Mouse (Mus musculus): ENCODE data around the gene Cfap43. TPM values are rescaled to one million over a fixed set of nuclear protein-coding genes. Genes with fewer than 3 reads are reported as not detected.
A peak's percentile ranks its signal among the peaks of the same experiment; 100 is the strongest.

Gene Cfap43
- total and polyA plus RNA-seq, 2 experiments from 2014 or later, result 2.8 TPM

DNA sequence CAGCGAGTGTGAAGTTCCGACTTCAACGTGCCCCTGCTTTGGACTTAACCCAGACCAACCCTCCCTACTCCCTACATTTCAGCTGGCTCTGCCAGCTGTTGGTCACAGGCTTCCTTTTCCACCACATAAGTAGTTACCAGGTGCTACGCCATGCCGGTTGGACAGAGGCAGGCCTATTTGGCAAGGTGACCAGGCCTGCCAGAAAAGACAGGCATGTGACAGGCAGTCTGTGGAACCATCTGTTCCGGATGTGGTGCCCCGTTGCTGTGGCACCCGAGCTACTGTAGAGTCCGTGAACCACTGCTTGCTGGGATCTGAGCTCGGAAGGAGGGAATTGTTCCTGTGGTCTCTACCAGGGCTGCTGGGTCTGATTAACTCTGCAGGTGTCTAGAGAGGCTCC is 31.7 kb downstream of the Cfap43 start:
- H3K4me3 ChIP-seq (ENCODE audit: low read length), result no peak overlapping the region
- WGBS, result 66% methylated on average over 10 of the region's 10 CpGs
- H3K4me1 ChIP-seq (ENCODE audit: insufficient read depth, low read length), result no peaks in the 10 kb centered on the region
- TF ChIP-seq CTCF (IDR thresholded peaks at IDR 0.05; ENCODE audit: low read depth), result no peak
- H3K27me3 ChIP-seq (ENCODE audit: insufficient read depth, low read length), result no peaks in the 10 kb centered on the region
- H3K36me3 ChIP-seq (ENCODE audit: insufficient read depth, low read length), result no peaks in the 10 kb centered on the region
- H3K9me3 ChIP-seq (ENCODE audit: low read length), result no peaks in the 10 kb centered on the region
- H3K9ac ChIP-seq (replicated peaks; ENCODE audit: low read length), result no peak overlapping the region
- ATAC-seq (no peak), DNase-seq (ENCODE audit: low spot score) (no peak)
- H3K4me2 ChIP-seq (ENCODE audit: low read depth, low read length), result no peak overlapping the region
- H3K27ac ChIP-seq, result no peak overlapping the region

DNA sequence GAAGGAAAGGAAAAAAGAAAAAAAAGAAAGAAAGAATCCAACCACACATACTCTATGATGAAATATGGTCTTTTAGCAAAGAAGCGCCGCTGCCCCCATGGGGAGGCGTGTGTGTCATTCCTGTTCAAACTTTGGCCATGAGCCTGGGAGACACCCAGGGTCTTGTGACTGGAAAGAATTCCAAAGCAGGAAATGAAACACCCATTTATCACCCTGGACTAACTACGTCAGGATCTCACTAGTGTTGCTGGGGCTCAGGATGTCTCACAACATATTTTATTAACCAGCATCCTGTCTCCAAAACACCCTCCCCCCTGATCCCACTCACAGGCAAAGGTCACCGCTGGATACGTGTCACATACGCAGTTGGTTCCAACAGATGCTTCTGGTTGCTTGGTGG is 32.5 kb downstream of the Cfap43 start:
- ATAC-seq (no peak), DNase-seq (ENCODE audit: low spot score) (no peak)
- Histone ChIP-seq H3K27ac (no peak overlapping the region), H3K9ac (replicated peaks; ENCODE audit: low read length) (no peak overlapping the region), H3K36me3 (ENCODE audit: insufficient read depth, low read length) (no peaks in the 10 kb centered on the region), H3K4me2 (ENCODE audit: low read depth, low read length) (no peak overlapping the region), H3K27me3 (ENCODE audit: insufficient read depth, low read length) (no peaks in the 10 kb centered on the region), H3K9me3 (ENCODE audit: low read length) (no peaks in the 10 kb centered on the region), H3K4me1 (ENCODE audit: insufficient read depth, low read length) (no peaks in the 10 kb centered on the region), H3K4me3 (ENCODE audit: low read length) (no peak overlapping the region)
- WGBS, result 75% methylated on average over 7 of the region's 7 CpGs
- no peak for TF ChIP-seq CTCF (IDR thresholded peaks at IDR 0.05; ENCODE audit: low read depth)

DNA sequence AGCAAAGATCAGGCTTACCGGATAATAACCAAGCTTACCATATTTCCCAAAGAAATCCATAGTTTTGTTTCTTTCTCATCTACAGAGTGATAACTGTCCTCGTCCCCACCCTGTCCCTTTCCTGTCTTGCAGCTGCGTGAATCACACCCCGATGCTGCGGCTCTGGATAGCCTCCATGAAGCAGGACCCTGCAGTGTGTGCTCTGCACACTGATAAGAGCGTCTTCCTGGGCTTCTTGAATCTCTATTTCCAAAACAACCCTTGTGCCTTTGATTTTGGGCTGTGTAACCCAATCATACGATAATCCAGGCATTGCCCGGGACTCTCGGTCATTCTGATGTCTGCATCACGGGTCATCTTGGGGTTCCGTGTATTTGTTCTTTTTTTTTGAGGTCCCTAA is 33.2 kb downstream of the Cfap43 start:
- H3K36me3 ChIP-seq (ENCODE audit: insufficient read depth, low read length), result no peaks in the 10 kb centered on the region
- H3K4me2 ChIP-seq (ENCODE audit: low read depth, low read length), result no peak overlapping the region
- ATAC-seq (no peak), DNase-seq (ENCODE audit: low spot score) (no peak)
- no peak for TF ChIP-seq CTCF (IDR thresholded peaks at IDR 0.05; ENCODE audit: low read depth)
- H3K4me3 ChIP-seq (ENCODE audit: low read length), result no peak overlapping the region
- no peaks in the 10 kb centered on the region for H3K9me3 ChIP-seq (ENCODE audit: low read length)
- H3K27me3 ChIP-seq (ENCODE audit: insufficient read depth, low read length), result no peaks in the 10 kb centered on the region
- H3K27ac ChIP-seq, result no peak overlapping the region
- no peak overlapping the region for H3K9ac ChIP-seq (replicated peaks; ENCODE audit: low read length)
- WGBS, result 86% methylated on average over 11 of the region's 11 CpGs
- H3K4me1 ChIP-seq (ENCODE audit: insufficient read depth, low read length), result no peaks in the 10 kb centered on the region

DNA sequence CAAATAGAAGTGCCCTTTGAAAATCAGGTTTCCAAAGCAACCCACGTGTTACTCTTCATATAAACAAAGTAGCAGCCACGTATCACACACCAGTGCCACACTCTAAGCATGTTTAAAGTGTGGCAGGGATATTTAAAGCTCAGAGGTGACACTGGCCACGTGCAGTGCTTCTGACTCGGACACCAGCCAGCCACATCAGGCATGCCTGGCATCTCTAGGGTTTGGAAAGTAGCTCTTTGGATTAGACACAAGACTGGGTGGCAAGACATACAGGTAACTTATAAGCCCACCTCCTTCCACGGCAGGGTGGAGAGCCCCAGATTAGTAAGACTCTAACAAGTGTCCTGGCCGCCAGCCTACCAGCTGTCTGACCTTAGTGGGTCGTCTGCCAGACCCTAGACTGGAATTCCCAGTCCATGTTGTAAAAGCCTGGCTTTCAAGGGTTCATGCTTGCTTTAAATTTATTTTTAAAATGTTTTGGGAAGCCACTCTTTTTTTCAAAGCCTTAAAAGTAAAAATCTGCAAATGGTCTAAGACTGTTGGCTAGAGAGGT is 33.8 kb downstream of the Cfap43 start:
- no peak for ATAC-seq

DNA sequence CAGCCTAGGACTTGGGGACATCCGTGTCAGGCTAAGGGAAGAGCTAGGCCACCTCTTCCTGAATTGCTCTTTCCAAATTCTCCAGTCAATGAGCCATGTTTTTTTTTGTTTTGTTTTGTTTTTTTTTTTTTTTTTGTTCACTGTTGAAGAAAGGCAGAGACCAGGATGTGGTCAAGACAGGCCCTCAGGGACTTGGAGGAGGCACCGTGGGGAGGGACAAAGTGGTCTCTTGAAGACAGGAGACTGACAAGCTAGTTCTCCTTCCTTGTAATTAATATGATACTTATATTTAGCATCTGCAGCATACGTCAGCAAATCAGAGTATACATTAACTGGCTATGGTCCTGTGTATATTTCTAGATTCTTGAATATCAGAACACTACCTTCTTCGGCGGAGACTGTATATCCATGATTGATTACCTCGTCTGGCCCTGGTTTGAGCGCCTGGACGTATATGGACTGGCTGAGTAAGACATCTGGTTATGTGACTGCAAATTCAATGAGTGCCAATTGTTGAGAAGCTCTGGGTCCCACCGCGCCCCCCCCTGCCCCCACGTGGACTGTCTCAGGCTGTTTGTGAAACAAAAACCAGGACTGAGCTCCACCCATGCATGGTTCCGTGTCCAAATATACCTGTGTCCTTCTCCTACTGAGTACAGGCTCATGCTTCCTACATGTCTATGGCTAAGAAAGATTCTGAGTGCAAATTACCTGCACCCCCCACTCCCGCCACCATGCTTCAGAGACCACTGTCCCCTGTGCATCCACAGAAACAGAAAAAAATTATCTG is 34.6 kb downstream of the Cfap43 start:
- no peak overlapping the region for H3K4me2 ChIP-seq (ENCODE audit: low read depth, low read length)
- DNase-seq (ENCODE audit: low spot score) (no peak), ATAC-seq (no peak)
- no peak overlapping the region for H3K9ac ChIP-seq (replicated peaks; ENCODE audit: low read length)
- no peak for TF ChIP-seq CTCF (IDR thresholded peaks at IDR 0.05; ENCODE audit: low read depth)
- H3K27ac ChIP-seq, result no peak overlapping the region
- no peaks in the 10 kb centered on the region for H3K36me3 ChIP-seq (ENCODE audit: insufficient read depth, low read length)
- H3K4me3 ChIP-seq (ENCODE audit: low read length), result no peak overlapping the region
- H3K4me1 ChIP-seq (ENCODE audit: insufficient read depth, low read length), result no peaks in the 10 kb centered on the region
- no peaks in the 10 kb centered on the region for H3K27me3 ChIP-seq (ENCODE audit: insufficient read depth, low read length)
- no peaks in the 10 kb centered on the region for H3K9me3 ChIP-seq (ENCODE audit: low read length)
- WGBS, result 79% methylated on average over 13 of the region's 13 CpGs

More for the DNA sequence above, 33.8 kb downstream of the Cfap43 start:
- H3K9ac ChIP-seq (replicated peaks; ENCODE audit: low read length), result no peak overlapping the region
- TF ChIP-seq CTCF (IDR thresholded peaks at IDR 0.05; ENCODE audit: low read depth), result no peak
- H3K9me3 ChIP-seq (ENCODE audit: low read length), result no peaks in the 10 kb centered on the region
- no peak overlapping the region for H3K4me3 ChIP-seq (ENCODE audit: low read length)
- DNase-seq (ENCODE audit: low spot score), result no peak
- WGBS, result 58% methylated on average over 7 of the region's 7 CpGs
- no peak overlapping the region for H3K27ac ChIP-seq
- H3K4me2 ChIP-seq (ENCODE audit: low read depth, low read length), result no peak overlapping the region
- no peaks in the 10 kb centered on the region for H3K36me3 ChIP-seq (ENCODE audit: insufficient read depth, low read length)
- no peaks in the 10 kb centered on the region for H3K27me3 ChIP-seq (ENCODE audit: insufficient read depth, low read length)
- H3K4me1 ChIP-seq (ENCODE audit: insufficient read depth, low read length), result no peaks in the 10 kb centered on the region

DNA sequence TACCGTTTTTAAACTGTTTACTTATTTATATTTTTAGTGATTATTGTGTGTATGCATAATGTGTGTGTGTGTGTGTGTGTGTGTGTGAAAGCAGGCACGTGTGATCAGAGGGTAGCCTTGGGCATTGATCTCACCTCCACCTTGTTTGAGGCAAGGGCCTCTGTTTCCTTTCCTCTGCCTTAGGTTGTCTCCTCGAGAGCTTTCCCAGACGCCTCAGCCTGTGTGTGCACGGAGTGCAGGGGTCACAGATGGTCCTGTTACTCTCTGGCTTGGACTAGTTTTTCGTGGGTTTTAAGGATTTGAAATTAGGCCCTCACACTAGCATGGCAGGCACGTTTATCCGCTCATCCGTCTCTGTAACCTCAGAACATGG is 36.2 kb downstream of the Cfap43 start:
- ATAC-seq, result peak; percentile 31; the same call in 1 of the 2 replicates
- Histone ChIP-seq H3K4me3 (ENCODE audit: low read length) (no peak overlapping the region), H3K4me2 (ENCODE audit: low read depth, low read length) (no peak overlapping the region), H3K27ac (no peak overlapping the region), H3K36me3 (ENCODE audit: insufficient read depth, low read length) (no peaks in the 10 kb centered on the region), H3K9me3 (ENCODE audit: low read length) (no peaks in the 10 kb centered on the region), H3K9ac (replicated peaks; ENCODE audit: low read length) (no peak overlapping the region), H3K4me1 (ENCODE audit: insufficient read depth, low read length) (no peaks in the 10 kb centered on the region), H3K27me3 (ENCODE audit: insufficient read depth, low read length) (no peaks in the 10 kb centered on the region)
- WGBS, result 61% methylated on average over 9 of the region's 9 CpGs
- no peak for TF ChIP-seq CTCF (IDR thresholded peaks at IDR 0.05; ENCODE audit: low read depth)
- no peak for DNase-seq (ENCODE audit: low spot score)
